Mouse (Mus musculus) cerebellum, adult 11-12 months (tissue): Measurements from ENCODE around the gene E030030I06Rik.
"Not testable (repeated sequence)": the region's sequence is repeated elsewhere in the genome, so short reads cannot be mapped to it uniquely, and the experiment has no call there.

ENCODE experiments used
- DNase-seq: peaks from one replicate; pipeline ENCODE4 v3.0.0; 2022

The E030030I06Rik gene

DNA sequence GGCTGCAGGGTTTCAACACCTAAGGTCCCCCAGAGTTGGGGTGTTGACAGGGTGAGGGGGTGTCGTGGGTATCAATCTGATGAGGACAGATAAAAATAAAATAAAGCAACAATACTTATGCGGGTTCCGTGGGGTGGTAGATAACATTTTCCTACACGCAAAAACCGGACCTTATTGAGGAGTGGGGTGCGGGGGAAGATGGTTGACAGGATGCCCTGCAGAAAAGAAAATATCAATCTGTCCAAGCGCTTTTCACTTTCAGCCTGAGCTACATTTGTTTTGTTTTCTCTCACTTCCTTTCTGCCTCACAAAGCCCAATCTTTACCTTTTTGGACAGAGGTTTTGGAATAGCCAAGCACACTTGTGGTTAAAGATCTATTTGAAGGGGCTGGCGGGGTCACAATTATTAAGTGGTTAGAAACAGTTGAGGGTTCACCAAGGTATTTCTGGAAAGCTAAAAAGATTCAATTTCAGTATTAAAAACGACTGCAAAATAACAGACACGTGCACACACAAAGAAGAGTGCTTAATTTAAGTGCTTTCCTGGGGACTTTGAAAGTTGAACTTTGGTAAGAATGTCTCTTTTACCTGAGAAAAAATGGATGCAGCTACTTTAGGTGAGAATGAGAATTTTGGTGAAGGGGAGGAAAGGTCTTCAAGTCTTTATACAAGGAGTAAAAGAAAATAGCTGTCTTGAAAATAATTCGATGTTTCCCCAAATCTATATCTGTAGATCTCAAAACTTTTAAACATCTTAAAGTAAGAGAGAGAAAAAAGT, 3.0 kb upstream of the E030030I06Rik start:
- not testable (repeated sequence) for DNase-seq

DNA sequence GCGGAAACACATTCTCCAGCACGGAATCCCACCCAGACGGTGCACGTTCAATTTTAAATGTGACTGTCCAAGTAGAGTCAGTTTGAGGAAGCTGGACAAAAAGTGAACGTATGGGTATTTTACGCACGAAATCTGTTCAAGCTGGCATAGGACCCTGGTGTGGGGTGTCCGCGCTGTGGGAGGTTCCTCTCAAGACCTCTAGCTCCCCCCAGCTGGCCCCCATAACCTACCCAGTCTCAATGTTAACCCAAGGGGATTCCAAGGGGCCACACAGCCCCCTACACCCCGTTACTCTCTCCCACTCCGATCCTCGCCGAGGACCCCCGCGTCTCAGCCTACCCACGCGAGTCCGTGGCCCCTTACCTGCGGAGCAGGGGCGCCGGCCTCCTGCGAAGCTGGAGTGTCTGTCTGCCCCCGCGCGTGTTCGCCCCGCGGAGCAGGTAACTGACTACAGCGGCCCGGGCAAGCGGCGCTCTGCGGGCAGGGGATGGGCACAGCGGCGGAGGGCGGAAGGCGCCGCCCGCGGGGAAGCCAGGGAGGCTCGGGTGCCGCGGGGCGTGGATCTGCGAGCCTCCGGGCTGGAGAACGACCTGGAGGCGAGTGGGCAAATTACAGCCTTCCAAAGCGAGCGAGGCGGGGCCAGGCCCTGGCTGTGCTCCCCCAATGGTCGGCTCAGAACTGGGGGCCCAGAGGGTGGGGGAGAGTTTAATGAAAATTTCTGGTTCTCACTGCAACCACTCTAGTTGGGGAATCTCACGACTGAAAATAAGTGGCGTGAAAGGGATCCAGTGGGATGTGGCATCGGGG, 2.2 kb upstream of the E030030I06Rik start:
- DNase-seq: not testable (repeated sequence)

DNA sequence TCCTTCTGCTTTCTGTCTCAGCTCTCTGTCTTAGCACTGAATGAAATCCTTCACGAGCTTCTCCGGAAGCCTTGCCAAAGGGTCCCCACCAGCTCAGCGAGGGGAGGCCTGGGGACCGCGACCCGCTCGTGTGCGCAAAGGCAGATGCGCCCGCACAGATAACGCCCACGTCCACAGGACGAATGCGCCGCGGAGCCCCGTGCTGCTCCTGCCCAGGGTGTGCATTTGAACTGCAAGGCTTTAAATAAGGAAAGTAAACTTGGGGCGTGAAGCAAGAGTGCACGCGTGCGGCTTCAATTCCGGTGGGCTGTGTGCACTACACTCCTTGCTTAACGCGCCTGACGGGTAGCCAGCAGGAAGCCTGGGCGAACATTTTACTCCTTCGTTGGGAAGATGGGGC, 1.5 kb upstream of the E030030I06Rik start:
- DNase-seq: no peak

DNA sequence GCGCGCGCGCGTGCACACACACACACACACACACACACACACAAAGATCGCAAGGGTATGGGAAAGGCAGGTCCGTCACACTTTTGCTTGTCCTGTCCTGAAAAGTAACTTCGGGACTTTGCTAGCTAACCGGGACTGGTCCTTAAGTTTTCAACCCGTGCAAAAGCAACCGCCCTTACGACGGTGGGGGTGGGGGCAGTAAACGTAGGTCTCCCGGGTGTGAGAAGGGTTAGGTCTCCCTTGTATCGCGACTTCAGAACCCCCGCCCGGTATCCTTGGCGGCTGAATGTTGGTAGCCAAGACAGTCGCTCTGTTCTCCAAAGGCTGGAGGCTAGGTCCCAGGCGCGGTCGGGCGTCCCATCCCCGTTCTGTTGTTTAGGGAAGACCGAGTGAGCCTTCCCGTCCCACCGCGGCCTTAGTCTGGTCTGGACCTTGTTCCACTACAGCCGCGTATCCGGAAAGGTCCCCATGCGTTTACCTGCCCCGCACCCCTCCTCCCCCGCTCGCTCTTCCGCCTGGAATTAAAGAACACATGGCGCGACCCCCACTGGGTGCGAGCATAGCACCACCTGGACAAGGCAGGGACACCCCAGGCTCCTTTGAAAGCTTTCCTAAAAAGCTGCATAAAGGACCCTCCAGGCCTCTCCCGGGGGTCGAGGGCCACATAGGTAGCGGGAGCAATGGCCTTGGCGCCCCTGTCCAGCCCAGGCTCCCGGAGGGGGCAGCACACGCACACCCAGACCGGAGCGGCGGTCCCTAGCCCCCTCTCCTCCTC, 808 bp upstream of the E030030I06Rik start:
- DNase-seq: no peak

DNA sequence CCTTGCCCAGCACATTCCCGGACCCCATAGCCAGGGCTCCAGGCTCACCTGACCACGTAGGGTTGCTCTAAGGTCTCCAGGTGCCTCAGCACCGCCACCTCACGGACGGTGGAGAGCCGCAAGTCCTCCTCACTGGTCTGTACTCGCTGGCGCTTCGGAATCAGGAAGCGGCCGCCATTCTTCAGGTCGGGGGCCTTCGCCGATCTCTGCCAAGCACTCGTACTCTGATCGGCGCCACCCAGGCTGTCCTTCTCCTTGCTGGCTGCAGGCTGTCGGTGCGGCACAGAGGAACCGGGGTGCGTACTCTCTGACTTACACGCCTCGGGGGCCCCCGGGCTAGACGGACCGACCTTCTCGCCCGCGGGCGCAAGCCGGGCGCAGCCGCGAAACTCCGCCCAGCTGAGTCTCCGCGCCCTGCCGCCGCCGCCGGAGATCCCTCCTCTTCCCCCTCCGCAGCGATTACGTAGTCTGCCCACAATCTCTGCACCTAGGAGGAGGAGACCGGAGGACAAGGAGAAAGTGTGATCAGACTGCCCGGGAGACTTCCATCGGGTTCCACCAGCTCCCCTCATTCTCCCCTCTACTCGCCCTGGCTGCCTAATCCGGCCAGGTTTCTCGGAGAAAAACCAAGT, 513 bp downstream of the E030030I06Rik start:
- peak; percentile 20 for DNase-seq

DNA sequence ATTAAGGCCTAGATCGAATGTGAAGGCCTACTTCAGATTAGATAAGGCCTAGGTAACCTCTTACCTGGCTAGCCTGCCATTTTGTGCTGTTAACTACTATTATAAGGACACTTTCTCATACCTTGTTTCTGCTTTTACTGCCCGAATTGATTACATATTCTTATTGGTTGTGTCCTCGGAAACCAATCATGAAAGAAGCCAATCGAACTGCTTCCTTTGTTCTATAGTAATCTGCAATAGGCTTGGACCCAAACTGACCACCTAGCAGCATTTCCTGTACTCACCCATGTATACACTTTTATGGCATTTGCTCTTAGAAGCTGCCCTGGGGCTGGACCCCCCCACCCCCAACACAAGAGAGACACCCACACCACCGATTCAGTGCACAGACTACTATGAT, 6.1 kb downstream of the E030030I06Rik start:
- DNase-seq: no peak

DNA sequence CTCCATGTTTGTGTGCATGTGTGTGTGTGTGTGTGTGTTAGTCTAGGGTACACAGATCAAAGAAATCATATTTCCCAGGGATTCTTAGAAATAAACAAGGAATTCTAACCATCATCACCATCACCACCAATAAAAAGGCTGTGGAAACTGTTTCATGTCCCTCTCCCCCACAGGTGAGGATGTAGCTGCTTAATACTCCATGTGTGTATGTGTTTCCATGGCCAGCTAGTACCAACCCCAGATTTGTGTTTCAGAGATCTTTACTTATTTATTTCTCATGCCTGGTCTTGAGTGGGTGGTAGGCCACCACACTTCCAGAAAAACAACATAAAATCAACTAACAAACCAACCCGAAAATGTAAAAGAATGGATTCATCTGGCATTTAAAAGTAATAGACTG, 6.9 kb downstream of the E030030I06Rik start:
- not testable (repeated sequence) for DNase-seq

DNA sequence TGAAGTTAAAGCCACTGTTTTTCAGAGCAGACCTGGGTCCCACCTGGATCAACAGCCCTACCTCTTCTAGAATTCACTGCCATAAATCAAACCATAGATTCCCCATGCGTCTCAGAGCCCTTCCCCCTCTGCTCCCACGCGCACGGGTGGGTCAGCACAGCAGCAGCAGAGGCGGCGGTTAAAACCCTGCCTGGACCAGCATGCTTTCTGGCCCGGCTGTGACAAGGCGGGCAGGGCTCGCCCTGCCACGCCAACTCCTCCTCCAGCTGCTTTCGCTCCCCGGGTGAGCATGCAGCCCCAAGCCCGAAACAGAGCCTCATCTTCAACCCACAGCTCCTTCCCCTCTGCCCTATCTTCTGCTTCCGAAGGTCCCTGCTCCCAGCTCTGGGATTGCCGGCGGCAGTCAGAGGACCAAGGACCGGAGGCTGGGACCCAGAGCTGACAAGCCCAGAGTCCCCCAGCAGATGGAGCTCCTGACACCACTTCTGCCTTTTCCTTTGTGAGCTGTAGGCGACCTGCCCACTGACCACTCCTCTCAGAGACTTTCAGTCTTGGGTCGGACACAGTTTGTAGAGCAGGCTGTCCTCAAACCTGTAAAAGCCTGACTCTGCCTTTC, 8.3 kb downstream of the E030030I06Rik start:
- DNase-seq: peak; percentile 17

DNA sequence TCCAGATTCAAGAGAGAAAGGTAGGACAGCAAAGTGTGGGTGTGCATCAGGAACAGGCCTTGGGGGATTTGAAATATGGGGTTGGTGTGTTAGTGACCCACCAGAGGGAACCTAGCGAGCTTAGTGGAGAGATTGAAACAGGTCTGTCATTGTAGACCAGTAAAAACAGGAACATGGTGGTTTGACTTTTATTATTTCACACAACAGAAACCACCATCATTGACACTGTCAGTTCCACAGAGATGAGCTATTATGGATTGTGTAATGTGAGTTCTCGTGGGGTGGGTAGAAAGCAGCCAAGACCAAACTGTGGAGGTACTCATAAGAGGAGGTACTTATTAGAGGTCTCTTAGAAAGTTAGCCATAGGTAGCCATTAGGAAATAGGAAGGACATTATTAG, 74.5 kb downstream of the E030030I06Rik start:
- DNase-seq: no peak

DNA sequence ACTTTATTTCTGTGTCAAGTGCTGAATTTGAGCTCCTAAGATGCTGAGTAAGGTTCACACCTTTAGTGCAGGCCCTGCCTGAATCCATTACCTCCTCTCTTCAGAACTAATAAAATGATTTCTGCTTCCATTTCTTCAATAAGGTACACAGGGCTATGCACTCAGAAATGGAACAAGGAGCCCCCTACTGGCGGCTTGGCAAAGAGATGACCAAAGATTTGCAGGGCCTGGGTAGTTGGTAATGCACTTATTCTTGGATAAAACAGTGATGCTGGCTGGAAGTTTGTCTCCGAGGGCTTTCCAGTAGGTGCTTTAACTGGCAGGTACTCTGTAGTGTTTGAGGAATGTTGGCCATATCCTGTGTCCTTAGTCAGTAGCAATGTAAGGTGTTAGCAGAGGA, 76.3 kb downstream of the E030030I06Rik start:
- no peak for DNase-seq

DNA sequence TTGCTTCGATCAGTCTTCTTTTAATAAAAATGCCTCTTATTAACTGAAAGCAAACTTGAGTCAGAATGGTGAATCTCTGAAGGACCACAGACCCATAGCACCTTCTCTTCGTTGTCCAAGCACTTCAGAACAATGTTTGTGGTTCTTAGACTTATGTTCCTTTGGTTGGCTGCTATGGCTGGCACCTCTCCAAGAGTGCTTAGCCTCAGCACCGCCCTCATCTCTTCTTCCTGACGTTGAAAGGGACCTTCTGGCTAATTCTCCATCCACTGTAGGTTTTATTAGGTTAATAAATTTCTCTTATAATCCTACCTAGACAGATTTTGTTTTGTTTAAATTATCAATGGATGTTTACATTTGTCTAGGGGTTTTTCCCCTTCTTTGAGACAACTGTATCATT, 78.5 kb downstream of the E030030I06Rik start:
- no peak for DNase-seq

DNA sequence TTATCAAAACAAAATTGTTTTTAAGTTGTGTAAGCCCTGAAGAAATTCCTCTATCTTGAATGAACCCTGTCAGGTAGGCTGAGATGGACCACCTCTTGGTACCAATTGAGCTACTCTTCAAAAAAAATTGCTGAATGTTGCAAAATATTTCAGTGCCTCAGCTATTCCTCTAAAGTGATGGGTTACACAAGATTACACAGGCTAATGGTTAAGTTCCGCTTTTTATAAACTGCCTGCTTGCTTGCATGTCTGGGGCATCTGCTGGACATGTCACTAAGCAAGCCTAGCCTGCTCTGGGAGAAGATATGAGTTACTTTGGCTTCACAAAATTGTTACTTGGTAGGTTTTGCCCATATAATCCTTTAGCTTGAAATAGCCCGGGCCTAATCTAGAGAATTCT, 78.9 kb downstream of the E030030I06Rik start:
- DNase-seq: no peak

DNA sequence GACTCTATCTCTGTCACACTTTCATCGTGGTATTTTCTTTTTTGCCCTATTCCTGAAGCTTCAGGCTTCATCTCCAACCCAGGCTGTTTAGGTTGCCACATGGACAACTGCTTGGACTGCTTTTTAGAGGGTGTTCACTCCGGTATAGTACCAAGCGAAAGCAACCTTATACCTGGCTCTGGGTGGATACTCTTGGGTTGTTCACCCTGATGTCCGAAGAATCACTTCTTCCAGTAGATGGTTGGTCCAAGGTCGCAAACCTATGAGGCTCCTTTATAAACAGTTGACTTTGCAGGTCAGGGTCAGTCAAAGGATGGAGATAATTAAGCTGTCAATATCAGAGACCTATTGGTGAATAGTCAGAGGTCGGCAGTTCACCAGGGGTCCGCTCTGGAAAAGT, 81.1 kb downstream of the E030030I06Rik start, which contains the start of gene 4930444G20Rik:
4930444G20Rik (minus strand) TSS at position 101 of the 400 bp plus-strand sequence.
- DNase-seq: not testable (repeated sequence)
